Mouse (Mus musculus): ENCODE measurements around the gene Reck. TPM values are rescaled to one million over a fixed set of nuclear protein-coding genes. Genes with fewer than 3 reads are reported as not detected.

The Reck gene
- polyA plus RNA-seq, 1 experiment from 2014 or later, result 24.3 TPM

Other genes with a start within 250 kb of the Reck start
- gene Npr2, start 243.6 kb upstream of the Reck start, polyA plus RNA-seq (2014; fragmentation: Nextera tagmentation; extraction: Ambion mirVana), result 16.6 and 18.2 TPM in 2 replicates
- gene Spag8, start 221.9 kb upstream of the Reck start, polyA plus RNA-seq (2014; fragmentation: Nextera tagmentation; extraction: Ambion mirVana), result 1.1 and 1.8 TPM in 2 replicates
- gene Hint2, start 219.1 kb upstream of the Reck start, polyA plus RNA-seq (2014; fragmentation: Nextera tagmentation; extraction: Ambion mirVana), result 76.3 and 84.7 TPM in 2 replicates
- gene Tmem8b, start 206.6 kb upstream of the Reck start, polyA plus RNA-seq (2014; fragmentation: Nextera tagmentation; extraction: Ambion mirVana), result 2.1 and 3.2 TPM in 2 replicates
- gene Fam221b, start 206.4 kb upstream of the Reck start, polyA plus RNA-seq (2014; fragmentation: Nextera tagmentation; extraction: Ambion mirVana), result 2.8 and 3.0 TPM in 2 replicates
- gene Olfr70, start 174.7 kb upstream of the Reck start, polyA plus RNA-seq (2014; fragmentation: Nextera tagmentation; extraction: Ambion mirVana), result not detected in 2 replicates
- gene Olfr71, start 165.3 kb upstream of the Reck start, polyA plus RNA-seq (2014; fragmentation: Nextera tagmentation; extraction: Ambion mirVana), result not detected in 2 replicates
- gene Hrct1, start 148.3 kb upstream of the Reck start, polyA plus RNA-seq (2014; fragmentation: Nextera tagmentation; extraction: Ambion mirVana), result 0.18 and 0.20 TPM in 2 replicates
- 0.04 and 0.08 TPM in 2 replicates for gene Spaar, start 145.5 kb upstream of the Reck start, polyA plus RNA-seq (2014; fragmentation: Nextera tagmentation; extraction: Ambion mirVana)
- not detected in 2 replicates for gene Olfr159, start 104.5 kb upstream of the Reck start, polyA plus RNA-seq (2014; fragmentation: Nextera tagmentation; extraction: Ambion mirVana)
- 0.26 TPM in 1 of 2 replicates, not detected in the other for gene Olfr156, start 51.6 kb upstream of the Reck start, polyA plus RNA-seq (2014; fragmentation: Nextera tagmentation; extraction: Ambion mirVana)
- gene Olfr157, start 35.3 kb upstream of the Reck start, polyA plus RNA-seq (2014; fragmentation: Nextera tagmentation; extraction: Ambion mirVana), result not detected in 2 replicates
- not detected in 2 replicates for gene Olfr155, start 24.0 kb upstream of the Reck start, polyA plus RNA-seq (2014; fragmentation: Nextera tagmentation; extraction: Ambion mirVana)
- 135 and 142 TPM in 2 replicates for gene Glipr2, start 81.9 kb downstream of the Reck start, polyA plus RNA-seq (2014; fragmentation: Nextera tagmentation; extraction: Ambion mirVana)
- not detected in 2 replicates for gene Ccin, start 108.0 kb downstream of the Reck start, polyA plus RNA-seq (2014; fragmentation: Nextera tagmentation; extraction: Ambion mirVana)
- 272 and 273 TPM in 2 replicates for gene Clta, start 128.9 kb downstream of the Reck start, polyA plus RNA-seq (2014; fragmentation: Nextera tagmentation; extraction: Ambion mirVana)
- gene Gne, start 208.6 kb downstream of the Reck start, polyA plus RNA-seq (2014; fragmentation: Nextera tagmentation; extraction: Ambion mirVana), result 20.3 TPM in 2 replicates